Mouse (Mus musculus) embryonic fibroblast, embryonic 13.5 days (primary cell): ENCODE data around the gene Ccl17.

Source experiments
- CTCF ChIP-seq: IDR thresholded peaks from 2 replicates; pipeline ENCODE4 v1.5.1; 2011; ENCODE audit warnings: mild to moderate bottlenecking, control low read depth, low read length, moderate library complexity, borderline replicate concordance; ENCODE audit not compliant: insufficient read depth
- POLR2A ChIP-seq: IDR thresholded peaks from 2 replicates; pipeline ENCODE4 v1.6.1; 2011; ENCODE audit warnings: low read depth, mild to moderate bottlenecking, control low read depth, low read length, moderate library complexity

DNA sequence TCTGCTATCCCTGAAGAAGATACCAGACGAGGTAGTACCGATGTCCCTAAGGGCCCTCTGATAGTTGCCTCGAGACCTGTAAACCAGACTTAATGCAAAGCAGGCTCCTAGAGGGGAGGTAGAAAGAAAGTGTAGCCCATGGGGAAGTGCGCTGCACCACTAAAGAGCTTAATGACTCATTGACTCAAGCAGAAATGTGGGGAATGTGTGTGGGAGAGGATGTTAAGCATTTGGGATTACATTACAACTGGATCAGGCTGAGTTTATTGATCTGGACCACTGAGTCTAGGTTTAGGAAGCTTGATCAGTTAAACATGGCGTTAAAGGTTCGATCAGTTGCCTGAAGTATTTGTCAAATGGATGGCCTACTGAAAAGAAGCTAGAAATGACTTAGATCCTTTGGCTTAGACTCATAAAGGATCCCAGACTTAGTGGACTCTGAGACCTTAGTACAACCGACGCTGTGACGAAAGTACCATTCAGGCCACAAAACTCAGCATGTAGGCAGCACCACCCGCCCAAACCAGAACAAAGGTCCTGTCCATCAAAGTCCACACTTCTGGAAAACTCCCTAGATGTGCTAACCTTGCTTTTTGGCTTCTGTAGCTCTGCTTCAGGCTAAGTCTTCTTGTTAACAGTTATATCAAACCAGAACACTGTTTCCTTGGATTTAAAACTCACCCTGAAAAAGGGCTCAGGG is 20.8 kb upstream of the Ccl17 start:
- TF ChIP-seq POLR2A: no peak
- no peak for TF ChIP-seq CTCF
